Mouse (Mus musculus): ENCODE measurements at regions not wholly inside any gene's neighbourhood (a gene's known extent, or its start where the extent isn't known, plus 50 kb on each side); places are given as distances from the start of the nearest gene placed in this dataset.

DNA sequence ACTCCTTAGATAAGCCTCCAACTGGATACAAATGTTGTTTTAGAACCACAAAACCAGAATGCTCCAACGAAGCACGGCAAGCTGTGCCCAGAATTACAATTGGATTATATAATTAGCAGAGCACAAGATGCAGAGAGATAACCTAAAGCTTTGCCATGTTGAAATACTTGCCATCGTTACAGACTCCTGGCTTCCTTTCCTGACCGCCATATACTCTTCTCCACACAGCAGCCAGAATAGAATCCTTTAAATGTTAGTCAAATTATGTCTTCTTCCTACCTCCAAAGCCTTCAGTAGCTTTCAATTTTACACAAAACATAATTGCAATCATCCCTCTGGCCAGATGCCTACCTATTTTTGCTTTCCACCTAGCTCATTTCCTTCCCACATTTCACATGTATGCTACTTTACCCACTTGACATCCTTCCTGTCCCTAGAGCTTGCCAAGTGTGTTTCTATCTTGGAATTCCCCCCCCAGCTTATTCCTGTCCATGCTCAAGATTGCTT lies 52.8 kb upstream of the G2e3 start:
- DNase-seq (ENCODE audit: low read depth in 1 of 2, low spot score in 2 of 2) = no peak
- TF ChIP-seq CTCF (IDR thresholded peaks at IDR 0.05; ENCODE audit: extremely low read depth, insufficient read depth, insufficient read length, insufficient replicate concordance) (no peak), POLR2A (IDR thresholded peaks at IDR 0.05; ENCODE audit: low read depth, low read length) (no peak)
- no peaks in the 10 kb centered on the region for H3K4me1 ChIP-seq (ENCODE audit: control insufficient read depth, insufficient read depth, insufficient read length)
- WGBS = 73% methylated on average over 4 of the region's 4 CpGs
- no peaks in the 10 kb centered on the region for H3K27me3 ChIP-seq (ENCODE audit: control insufficient read depth, insufficient read depth, low read length)
- no peaks in the 10 kb centered on the region for H3K36me3 ChIP-seq (ENCODE audit: control insufficient read depth, insufficient read depth, low read length)
- H3K4me3 ChIP-seq (ENCODE audit: extremely low read depth, insufficient read depth, insufficient read length) = no peak overlapping the region
- no peak overlapping the region for H3K27ac ChIP-seq (ENCODE audit: insufficient read depth, low read length)

DNA sequence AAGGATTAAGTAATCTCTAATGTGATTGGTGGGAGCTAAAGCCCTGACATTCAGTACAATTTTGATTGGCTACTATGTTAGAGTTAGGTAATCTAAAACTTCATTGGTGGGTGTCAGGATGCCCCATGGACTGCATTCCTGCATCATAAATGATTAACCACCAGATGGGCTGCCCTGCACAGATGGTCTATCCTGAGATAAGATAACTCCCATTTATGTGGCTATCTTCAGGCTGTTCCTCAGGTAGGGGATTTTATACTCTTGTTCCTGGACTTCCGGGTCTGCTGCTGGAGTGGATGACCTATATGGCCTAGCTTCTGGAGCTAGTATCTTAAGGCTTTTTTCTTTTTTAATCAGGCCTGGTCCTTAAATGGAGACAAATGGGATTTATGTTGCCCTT lies 69.5 kb upstream of the G2e3 start:
- WGBS = 82% methylated on average over 1 of the region's 1 CpGs
- DNase-seq (ENCODE audit: low read depth in 1 of 2, low spot score in 2 of 2) = no peak
- no peak for TF ChIP-seq POLR2A (IDR thresholded peaks at IDR 0.05; ENCODE audit: low read depth, low read length)
- TF ChIP-seq CTCF (IDR thresholded peaks at IDR 0.05; ENCODE audit: extremely low read depth, insufficient read depth, insufficient read length, insufficient replicate concordance) = no peak

DNA sequence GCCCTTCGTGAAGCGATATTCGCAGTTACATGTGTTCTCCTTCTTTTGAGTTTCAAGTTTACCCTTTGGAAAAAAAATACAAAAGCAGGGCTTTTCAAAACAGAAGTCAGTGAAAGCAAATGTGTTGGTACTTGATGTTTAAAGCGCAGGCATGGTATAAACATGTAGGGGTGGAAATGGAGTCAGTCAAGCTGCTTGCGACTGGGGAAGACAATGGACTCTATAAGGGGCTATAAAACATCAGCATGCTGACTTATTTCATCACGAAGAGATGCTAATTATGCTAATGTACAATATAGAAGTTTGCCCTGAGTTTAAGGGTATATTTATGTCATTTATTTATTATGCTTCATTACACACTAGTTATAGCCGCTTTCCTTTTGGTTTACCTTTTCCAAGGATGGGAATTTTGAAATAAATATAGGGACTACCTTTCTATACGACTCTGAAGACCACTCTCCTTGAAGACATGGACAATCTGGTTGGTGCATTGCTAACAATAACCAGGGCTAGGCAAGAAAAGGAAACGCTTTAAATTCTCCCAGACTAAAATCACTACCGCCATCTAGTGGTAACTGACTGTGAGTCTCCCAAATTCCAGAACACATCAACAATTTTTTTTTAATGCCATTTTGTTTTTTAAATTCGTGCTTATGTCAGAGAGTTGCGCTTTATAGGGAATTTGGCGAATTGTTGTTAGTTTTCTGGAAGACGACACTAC lies 71.9 kb upstream of the G2e3 start:
- no peak for TF ChIP-seq CTCF (IDR thresholded peaks at IDR 0.05; ENCODE audit: extremely low read depth, insufficient read depth, insufficient read length, insufficient replicate concordance)
- TF ChIP-seq POLR2A (IDR thresholded peaks at IDR 0.05; ENCODE audit: low read depth, low read length) = no peak
- Histone ChIP-seq H3K27ac (ENCODE audit: insufficient read depth, low read length) (no peak overlapping the region), H3K4me3 (ENCODE audit: extremely low read depth, insufficient read depth, insufficient read length) (no peak overlapping the region), H3K4me1 (ENCODE audit: control insufficient read depth, insufficient read depth, insufficient read length) (no peaks in the 10 kb centered on the region), H3K27me3 (ENCODE audit: control insufficient read depth, insufficient read depth, low read length) (no peaks in the 10 kb centered on the region), H3K36me3 (ENCODE audit: control insufficient read depth, insufficient read depth, low read length) (no peaks in the 10 kb centered on the region)
- no peak for DNase-seq (ENCODE audit: low read depth in 1 of 2, low spot score in 2 of 2)
- 54% methylated on average over 14 of the region's 14 CpGs for WGBS

More for the DNA sequence above, 69.5 kb upstream of the G2e3 start:
- no peaks in the 10 kb centered on the region for H3K4me1 ChIP-seq (ENCODE audit: control insufficient read depth, insufficient read depth, insufficient read length)
- H3K27ac ChIP-seq (ENCODE audit: insufficient read depth, low read length) = no peak overlapping the region
- no peak overlapping the region for H3K4me3 ChIP-seq (ENCODE audit: extremely low read depth, insufficient read depth, insufficient read length)
- no peaks in the 10 kb centered on the region for H3K27me3 ChIP-seq (ENCODE audit: control insufficient read depth, insufficient read depth, low read length)
- no peaks in the 10 kb centered on the region for H3K36me3 ChIP-seq (ENCODE audit: control insufficient read depth, insufficient read depth, low read length)

DNA sequence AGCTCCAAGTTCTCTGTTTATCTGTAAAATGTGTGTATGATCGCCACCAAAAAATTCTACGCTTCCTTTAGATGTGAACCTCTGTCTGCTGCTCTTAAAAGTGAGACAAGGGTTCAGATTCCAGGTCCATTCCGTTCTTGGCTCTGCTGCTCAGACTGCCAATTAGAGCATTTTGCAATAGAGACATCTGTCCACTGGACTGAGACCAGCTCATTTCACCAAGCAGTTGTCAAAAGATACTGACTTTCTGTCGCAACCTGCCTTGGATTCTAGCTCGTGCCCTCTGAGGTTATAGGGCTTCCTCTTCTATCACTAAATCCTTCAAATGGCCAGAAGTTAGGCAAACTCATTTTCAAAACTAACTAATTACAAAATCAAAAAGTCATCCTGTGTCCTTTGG lies 74.4 kb upstream of the G2e3 start:
- Histone ChIP-seq H3K4me1 (ENCODE audit: control insufficient read depth, insufficient read depth, insufficient read length) (no peaks in the 10 kb centered on the region), H3K4me3 (ENCODE audit: extremely low read depth, insufficient read depth, insufficient read length) (no peak overlapping the region), H3K27me3 (ENCODE audit: control insufficient read depth, insufficient read depth, low read length) (no peaks in the 10 kb centered on the region), H3K36me3 (ENCODE audit: control insufficient read depth, insufficient read depth, low read length) (no peaks in the 10 kb centered on the region), H3K27ac (ENCODE audit: insufficient read depth, low read length) (no peak overlapping the region)
- DNase-seq (ENCODE audit: low read depth in 1 of 2, low spot score in 2 of 2) = no peak
- TF ChIP-seq POLR2A (IDR thresholded peaks at IDR 0.05; ENCODE audit: low read depth, low read length) (no peak), CTCF (IDR thresholded peaks at IDR 0.05; ENCODE audit: extremely low read depth, insufficient read depth, insufficient read length, insufficient replicate concordance) (no peak)
- 80% methylated on average over 5 of the region's 5 CpGs for WGBS

DNA sequence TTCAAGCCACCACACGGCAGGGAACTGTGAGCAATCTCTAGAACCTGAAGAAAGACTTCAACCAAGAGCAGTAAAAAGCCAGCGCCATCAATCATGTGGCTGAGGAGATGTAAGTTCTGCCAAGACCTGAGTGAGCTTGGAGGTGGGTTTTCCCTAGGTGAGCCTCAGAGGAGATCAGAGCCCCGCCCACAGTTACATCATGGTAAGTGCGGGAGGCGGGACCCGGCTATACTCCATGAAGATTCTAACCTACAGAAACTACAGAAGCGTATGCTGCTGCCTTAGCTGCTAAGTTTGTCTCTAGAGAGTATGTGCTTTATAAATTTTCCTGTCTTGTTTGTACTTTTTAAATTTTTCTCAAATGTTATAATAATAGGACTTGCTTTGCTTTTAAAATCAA lies 105.0 kb upstream of the G2e3 start:
- Histone ChIP-seq H3K36me3 (ENCODE audit: control insufficient read depth, insufficient read depth, low read length) (no peaks in the 10 kb centered on the region), H3K27me3 (ENCODE audit: control insufficient read depth, insufficient read depth, low read length) (no peaks in the 10 kb centered on the region), H3K27ac (ENCODE audit: insufficient read depth, low read length) (no peak overlapping the region), H3K4me3 (ENCODE audit: extremely low read depth, insufficient read depth, insufficient read length) (no peak overlapping the region), H3K4me1 (ENCODE audit: control insufficient read depth, insufficient read depth, insufficient read length) (no peaks in the 10 kb centered on the region)
- TF ChIP-seq CTCF (IDR thresholded peaks at IDR 0.05; ENCODE audit: extremely low read depth, insufficient read depth, insufficient read length, insufficient replicate concordance) (no peak), POLR2A (IDR thresholded peaks at IDR 0.05; ENCODE audit: low read depth, low read length) (no peak)
- WGBS = 88% methylated on average over 7 of the region's 7 CpGs
- DNase-seq (ENCODE audit: low read depth in 1 of 2, low spot score in 2 of 2) = no peak

DNA sequence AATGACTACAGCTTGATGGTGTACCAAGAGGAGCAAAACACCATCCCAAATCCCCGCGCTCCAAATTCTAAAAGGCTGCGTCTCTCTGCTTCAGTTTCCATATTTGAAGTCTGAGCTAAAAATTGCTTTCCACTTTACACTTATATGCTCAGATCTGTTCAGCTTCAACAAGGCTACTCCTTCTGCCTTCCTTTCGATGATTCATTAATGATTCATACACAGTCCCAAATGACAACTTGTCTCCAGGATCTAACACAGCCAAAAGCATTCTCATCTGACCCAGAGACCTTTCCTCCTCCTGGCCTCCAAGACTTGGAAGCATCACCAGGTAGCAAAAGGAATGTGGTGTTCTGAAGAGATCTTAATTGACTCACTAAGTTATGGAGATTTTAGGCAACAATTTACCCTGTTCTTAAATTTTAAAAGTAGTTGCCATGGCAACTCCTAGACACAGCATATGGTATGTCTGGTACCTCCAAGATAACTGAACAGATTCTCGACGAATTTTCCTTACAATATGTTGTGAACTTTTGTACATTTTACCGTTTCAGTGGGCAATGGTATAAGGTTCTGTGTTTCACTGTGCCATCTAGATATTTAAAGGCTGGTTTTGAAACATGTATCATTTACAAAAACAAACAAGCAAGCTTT lies 106.6 kb upstream of the G2e3 start:
- no peaks in the 10 kb centered on the region for H3K4me1 ChIP-seq (ENCODE audit: control insufficient read depth, insufficient read depth, insufficient read length)
- no peak overlapping the region for H3K27ac ChIP-seq (ENCODE audit: insufficient read depth, low read length)
- no peaks in the 10 kb centered on the region for H3K27me3 ChIP-seq (ENCODE audit: control insufficient read depth, insufficient read depth, low read length)
- TF ChIP-seq POLR2A (IDR thresholded peaks at IDR 0.05; ENCODE audit: low read depth, low read length) (no peak), CTCF (IDR thresholded peaks at IDR 0.05; ENCODE audit: extremely low read depth, insufficient read depth, insufficient read length, insufficient replicate concordance) (no peak)
- DNase-seq (ENCODE audit: low read depth in 1 of 2, low spot score in 2 of 2) = no peak
- WGBS = 85% methylated on average over 7 of the region's 7 CpGs
- H3K36me3 ChIP-seq (ENCODE audit: control insufficient read depth, insufficient read depth, low read length) = no peaks in the 10 kb centered on the region
- no peak overlapping the region for H3K4me3 ChIP-seq (ENCODE audit: extremely low read depth, insufficient read depth, insufficient read length)

DNA sequence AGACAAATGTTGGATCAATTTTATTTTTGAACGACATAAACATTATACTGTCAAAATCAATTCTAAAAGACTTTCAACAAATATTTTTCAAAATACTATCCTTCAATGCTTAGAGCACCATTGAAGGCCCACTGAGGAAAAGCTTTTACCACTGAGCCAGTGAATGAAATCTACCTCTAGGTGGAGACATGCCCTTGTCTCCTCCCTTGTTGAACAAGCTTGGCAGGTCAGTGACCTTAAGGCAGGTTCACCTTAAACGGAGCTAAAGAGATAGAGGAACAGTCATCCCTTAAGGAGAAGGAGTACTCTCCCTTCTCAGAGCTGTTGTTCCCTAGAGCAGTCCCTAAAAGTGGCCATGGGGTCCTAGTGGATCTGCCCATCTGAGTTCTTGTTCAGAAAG lies 136.2 kb upstream of the G2e3 start:
- 37% methylated on average over 2 of the region's 2 CpGs for WGBS
- no peak overlapping the region for H3K27ac ChIP-seq (ENCODE audit: insufficient read depth, low read length)
- TF ChIP-seq POLR2A (IDR thresholded peaks at IDR 0.05; ENCODE audit: low read depth, low read length) (no peak), CTCF (IDR thresholded peaks at IDR 0.05; ENCODE audit: extremely low read depth, insufficient read depth, insufficient read length, insufficient replicate concordance) (no peak)
- no peak for DNase-seq (ENCODE audit: low read depth in 1 of 2, low spot score in 2 of 2)
- no peak overlapping the region for H3K4me3 ChIP-seq (ENCODE audit: extremely low read depth, insufficient read depth, insufficient read length)
- H3K27me3 ChIP-seq (ENCODE audit: control insufficient read depth, insufficient read depth, low read length) = no peaks in the 10 kb centered on the region
- H3K4me1 ChIP-seq (ENCODE audit: control insufficient read depth, insufficient read depth, insufficient read length) = no peaks in the 10 kb centered on the region
- no peaks in the 10 kb centered on the region for H3K36me3 ChIP-seq (ENCODE audit: control insufficient read depth, insufficient read depth, low read length)

Data from spleen, adult 2 months (tissue).